Mouse (Mus musculus): ENCODE measurements around the gene Grip1. TPM values are rescaled to one million over a fixed set of nuclear protein-coding genes. Genes with fewer than 3 reads are reported as not detected.

Grip1 gene
- polyA plus RNA-seq, 1 experiment: 0.13 TPM

DNA sequence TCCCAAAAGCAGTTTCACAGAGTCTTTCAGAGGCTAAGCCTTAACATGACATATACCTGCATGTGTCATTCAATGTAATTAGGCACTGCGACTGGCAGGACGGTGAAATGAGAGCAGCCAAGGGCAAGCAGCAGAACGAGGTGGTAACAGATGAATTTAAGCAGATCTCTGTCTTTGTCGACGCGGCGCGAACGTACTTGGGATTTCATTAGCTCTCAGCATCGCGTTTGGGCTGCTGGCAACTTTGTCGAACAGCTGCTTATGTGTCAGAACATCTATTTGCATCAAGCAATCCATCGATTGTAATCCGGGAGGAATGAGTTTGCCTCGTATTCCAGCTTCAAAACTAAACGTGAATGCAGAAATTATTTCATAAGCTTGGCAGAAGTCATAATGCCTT lies 483.9 kb downstream of the Grip1 start:
- no peak overlapping the region for H3K27ac ChIP-seq (ENCODE audit: insufficient read depth, low read depth, low read length)
- WGBS: 92% methylated on average over 16 of the region's 16 CpGs
- no peaks in the 10 kb centered on the region for H3K4me1 ChIP-seq (ENCODE audit: control insufficient read depth, insufficient read depth, insufficient read length, low read length)
- no peak overlapping the region for H3K4me3 ChIP-seq (ENCODE audit: low read depth, low read length)
- no peaks in the 10 kb centered on the region for H3K36me3 ChIP-seq (ENCODE audit: control insufficient read depth, insufficient read depth, low read length)
- no peaks in the 10 kb centered on the region for H3K27me3 ChIP-seq (ENCODE audit: control insufficient read depth, insufficient read depth, low read length)
- TF ChIP-seq POLR2A (IDR thresholded peaks at IDR 0.05; ENCODE audit: low read depth, low read length) (no peak), CTCF (IDR thresholded peaks at IDR 0.05; ENCODE audit: extremely low read depth, insufficient read length, insufficient replicate concordance, low read depth, low read length) (no peak)

GRCm38 (mm10) chr10:119943906-119944305 lies 490.3 kb downstream of the Grip1 start:
- Histone ChIP-seq H3K4me3 (ENCODE audit: low read depth, low read length) (no peak overlapping the region), H3K36me3 (ENCODE audit: control insufficient read depth, insufficient read depth, low read length) (no peaks in the 10 kb centered on the region), H3K27ac (ENCODE audit: insufficient read depth, low read depth, low read length) (no peak overlapping the region), H3K4me1 (ENCODE audit: control insufficient read depth, insufficient read depth, insufficient read length, low read length) (no peaks in the 10 kb centered on the region), H3K27me3 (ENCODE audit: control insufficient read depth, insufficient read depth, low read length) (no peaks in the 10 kb centered on the region)
- TF ChIP-seq CTCF (IDR thresholded peaks at IDR 0.05; ENCODE audit: extremely low read depth, insufficient read length, insufficient replicate concordance, low read depth, low read length): no peak
- no peak for TF ChIP-seq POLR2A (IDR thresholded peaks at IDR 0.05; ENCODE audit: low read depth, low read length)
- 79% methylated on average over 8 of the region's 8 CpGs for WGBS

- Histone ChIP-seq H3K27ac (ENCODE audit: insufficient read depth, low read depth, low read length) (no peak overlapping the region), H3K27me3 (ENCODE audit: control insufficient read depth, insufficient read depth, low read length) (no peaks in the 10 kb centered on the region), H3K4me3 (ENCODE audit: low read depth, low read length) (no peak overlapping the region), H3K4me1 (ENCODE audit: control insufficient read depth, insufficient read depth, insufficient read length, low read length) (no peaks in the 10 kb centered on the region), H3K36me3 (ENCODE audit: control insufficient read depth, insufficient read depth, low read length) (no peaks in the 10 kb centered on the region)
- TF ChIP-seq POLR2A (IDR thresholded peaks at IDR 0.05; ENCODE audit: low read depth, low read length) (no peak), CTCF (IDR thresholded peaks at IDR 0.05; ENCODE audit: extremely low read depth, insufficient read length, insufficient replicate concordance, low read depth, low read length) (no peak)
- WGBS: 66% methylated on average over 6 of the region's 6 CpGs
Measured at GRCm38 (mm10) chr10:119951460-119951859, 497.8 kb downstream of the Grip1 start.

DNA sequence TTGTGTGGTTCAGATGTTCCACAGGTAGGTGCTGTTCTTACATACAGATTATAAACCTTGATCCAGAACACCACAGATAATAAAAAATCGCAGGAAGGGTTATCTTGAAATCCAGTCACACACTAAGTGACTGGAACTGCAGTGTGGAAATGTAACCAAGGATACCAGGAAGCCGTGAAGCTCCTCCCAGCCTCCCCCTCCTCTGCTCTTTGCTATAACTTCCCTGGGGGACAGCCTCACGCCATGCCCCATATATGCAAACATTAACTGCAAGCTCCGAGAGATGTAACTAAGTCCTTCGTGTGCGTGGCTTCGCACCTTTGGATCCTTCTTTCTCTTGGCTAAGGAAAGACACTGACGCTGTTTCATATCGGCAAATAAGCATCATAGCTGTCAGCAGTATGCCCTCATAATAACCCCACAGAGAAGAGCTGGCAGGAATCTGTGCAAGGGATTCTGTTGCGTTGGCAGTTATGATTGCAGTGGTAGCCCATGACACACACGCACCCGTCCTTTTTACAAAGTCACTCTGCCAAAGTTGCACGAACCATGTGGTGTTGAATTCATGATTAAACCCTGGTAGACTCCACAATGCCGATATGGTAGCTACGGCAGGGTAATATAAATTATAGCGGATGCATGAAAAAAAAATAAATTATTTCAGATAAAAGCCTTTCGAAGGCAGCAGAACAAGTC lies 503.8 kb downstream of the Grip1 start:
- WGBS: 81% methylated on average over 17 of the region's 17 CpGs
- H3K36me3 ChIP-seq (ENCODE audit: control insufficient read depth, insufficient read depth, low read length): no peaks in the 10 kb centered on the region
- no peak for TF ChIP-seq CTCF (IDR thresholded peaks at IDR 0.05; ENCODE audit: extremely low read depth, insufficient read length, insufficient replicate concordance, low read depth, low read length)
- no peak for TF ChIP-seq POLR2A (IDR thresholded peaks at IDR 0.05; ENCODE audit: low read depth, low read length)

GRCm38 (mm10) chr10:119960915-119961314 lies 507.3 kb downstream of the Grip1 start:
- Histone ChIP-seq H3K36me3 (ENCODE audit: control insufficient read depth, insufficient read depth, low read length) (no peaks in the 10 kb centered on the region), H3K4me1 (ENCODE audit: control insufficient read depth, insufficient read depth, insufficient read length, low read length) (no peaks in the 10 kb centered on the region), H3K27ac (ENCODE audit: insufficient read depth, low read depth, low read length) (no peak overlapping the region), H3K27me3 (ENCODE audit: control insufficient read depth, insufficient read depth, low read length) (no peaks in the 10 kb centered on the region; the same call in 1 of the 2 replicates), H3K4me3 (ENCODE audit: low read depth, low read length) (no peak overlapping the region)
- TF ChIP-seq CTCF (IDR thresholded peaks at IDR 0.05; ENCODE audit: extremely low read depth, insufficient read length, insufficient replicate concordance, low read depth, low read length) (no peak), POLR2A (IDR thresholded peaks at IDR 0.05; ENCODE audit: low read depth, low read length) (no peak)
- WGBS: 64% methylated on average over 3 of the region's 3 CpGs

More for the DNA sequence above, 503.8 kb downstream of the Grip1 start:
- no peak overlapping the region for H3K4me3 ChIP-seq (ENCODE audit: low read depth, low read length)
- no peaks in the 10 kb centered on the region for H3K4me1 ChIP-seq (ENCODE audit: control insufficient read depth, insufficient read depth, insufficient read length, low read length)
- no peaks in the 10 kb centered on the region; the same call in 1 of the 2 replicates for H3K27me3 ChIP-seq (ENCODE audit: control insufficient read depth, insufficient read depth, low read length)
- H3K27ac ChIP-seq (ENCODE audit: insufficient read depth, low read depth, low read length): no peak overlapping the region

GRCm38 (mm10) chr10:119966321-119966720 lies 512.7 kb downstream of the Grip1 start:
- WGBS: 68% methylated on average over 8 of the region's 8 CpGs
- Histone ChIP-seq H3K27me3 (ENCODE audit: control insufficient read depth, insufficient read depth, low read length) (no peaks in the 10 kb centered on the region), H3K36me3 (ENCODE audit: control insufficient read depth, insufficient read depth, low read length) (no peaks in the 10 kb centered on the region), H3K4me3 (ENCODE audit: low read depth, low read length) (no peak overlapping the region), H3K27ac (ENCODE audit: insufficient read depth, low read depth, low read length) (no peak overlapping the region), H3K4me1 (ENCODE audit: control insufficient read depth, insufficient read depth, insufficient read length, low read length) (no peaks in the 10 kb centered on the region)
- TF ChIP-seq POLR2A (IDR thresholded peaks at IDR 0.05; ENCODE audit: low read depth, low read length): no peak
- TF ChIP-seq CTCF (IDR thresholded peaks at IDR 0.05; ENCODE audit: extremely low read depth, insufficient read length, insufficient replicate concordance, low read depth, low read length): no peak

GRCm38 (mm10) chr10:119979396-119979795 lies 525.8 kb downstream of the Grip1 start:
- 56% methylated on average over 8 of the region's 8 CpGs for WGBS
- no peak for TF ChIP-seq POLR2A (IDR thresholded peaks at IDR 0.05; ENCODE audit: low read depth, low read length)

More at GRCm38 (mm10) chr10:119979396-119979795, 525.8 kb downstream of the Grip1 start:
- Histone ChIP-seq H3K36me3 (ENCODE audit: control insufficient read depth, insufficient read depth, low read length) (no peaks in the 10 kb centered on the region), H3K27me3 (ENCODE audit: control insufficient read depth, insufficient read depth, low read length) (no peaks in the 10 kb centered on the region), H3K4me3 (ENCODE audit: low read depth, low read length) (no peak overlapping the region), H3K27ac (ENCODE audit: insufficient read depth, low read depth, low read length) (no peak overlapping the region), H3K4me1 (ENCODE audit: control insufficient read depth, insufficient read depth, insufficient read length, low read length) (no peaks in the 10 kb centered on the region)
